Mouse (Mus musculus) spleen, adult 2 months (tissue): ENCODE measurements around the gene Gm5431.
"Not testable (repeated sequence)": the region's sequence is repeated elsewhere in the genome, so short reads cannot be mapped to it uniquely, and the experiment has no call there.

Experiments used
- CTCF ChIP-seq: fragments of 200-500 bp; IDR thresholded peaks from 2 replicates; pipeline ENCODE4 v1.5.1; 2011; ENCODE audit warnings: mild to moderate bottlenecking, inconsistent platforms; ENCODE audit not compliant: insufficient read depth, insufficient read length, insufficient replicate concordance; ENCODE audit errors: extremely low read depth
- POLR2A ChIP-seq: fragments of 200-500 bp; IDR thresholded peaks from 2 replicates; pipeline ENCODE4 v1.6.1; 2011; ENCODE audit warnings: low read depth, low read length, inconsistent platforms

DNA sequence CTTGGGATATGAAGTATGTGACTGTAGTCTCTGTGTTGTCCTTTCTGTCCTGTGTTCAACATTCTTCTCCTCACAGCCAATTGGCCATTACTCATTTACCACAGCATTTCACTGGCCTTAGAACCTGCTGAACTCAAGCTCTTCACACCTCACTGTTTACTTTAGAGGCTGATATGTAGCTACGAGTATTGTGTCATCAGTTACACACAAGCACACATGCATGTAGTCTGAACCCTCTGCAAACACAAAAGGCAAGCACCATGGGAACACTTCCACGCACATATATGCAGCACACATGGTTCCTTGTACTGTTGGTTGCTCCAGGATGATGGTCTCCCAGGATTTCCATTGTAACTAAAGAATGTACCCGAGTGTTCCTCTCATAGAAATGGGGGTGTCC is 33.3 kb upstream of the Gm5431 start:
- TF ChIP-seq CTCF, POLR2A: not testable (repeated sequence)
